Mouse (Mus musculus) thymus, adult 2 months (tissue): ENCODE results near the gene Vps13c. TPM values are rescaled to one million over a fixed set of nuclear protein-coding genes. Genes with fewer than 3 reads are reported as not detected.

Experiments
- DNase-seq: peaks from one replicate; pipeline ENCODE4 v3.0.0; 2021
- H3K27ac ChIP-seq: fragments of 200-500 bp; 2 replicates; pipeline ENCODE4 v1.5.1; 2012; ENCODE audit warnings: low read length, control low read depth; ENCODE audit not compliant: control insufficient read depth, insufficient read depth
- H3K27me3 ChIP-seq: fragments of 200-500 bp; 2 replicates; pipeline ENCODE4 v1.6.1; 2012; ENCODE audit warnings: mild to moderate bottlenecking, low read length, moderate library complexity, mixed read lengths; ENCODE audit not compliant: control insufficient read depth, insufficient read depth
- H3K36me3 ChIP-seq: fragments of 200-500 bp; 2 replicates; pipeline ENCODE4 v1.6.1; 2012; ENCODE audit warnings: mild to moderate bottlenecking, low read length, moderate library complexity; ENCODE audit not compliant: control insufficient read depth, insufficient read depth
- H3K4me1 ChIP-seq: fragments of 200-500 bp; replicated peaks from 2 replicates; pipeline ENCODE4 v1.6.1; 2012; ENCODE audit warnings: low read length; ENCODE audit not compliant: control insufficient read depth, insufficient read depth
- H3K4me3 ChIP-seq: fragments of 200-500 bp; 2 replicates; pipeline ENCODE4 v1.5.1; 2012; ENCODE audit warnings: mild to moderate bottlenecking, low read length, control low read depth, moderate library complexity; ENCODE audit not compliant: control insufficient read depth, insufficient read depth
- CTCF ChIP-seq: fragments of 200-500 bp; IDR thresholded peaks from 2 replicates; pipeline ENCODE4 v1.5.1; 2012; ENCODE audit warnings: mild to moderate bottlenecking, control low read depth, low read length, moderate library complexity, borderline replicate concordance; ENCODE audit not compliant: control insufficient read depth, poor library complexity, insufficient read depth; ENCODE audit errors: extremely low read depth
- POLR2A ChIP-seq: fragments of 200-500 bp; IDR thresholded peaks from 2 replicates; pipeline ENCODE4 v1.6.1; 2012; ENCODE audit warnings: mild to moderate bottlenecking, low read length, control low read depth, moderate library complexity; ENCODE audit not compliant: control insufficient read depth, poor library complexity, insufficient read depth; ENCODE audit errors: extremely low read depth
- WGBS: fragments of 180-500 bp; shearing (Covaris S2); methylation state at CpG from one replicate; pipeline ENCODE4 v1.1.7; 2018; 5-methylcytosine and 5-hydroxymethylcytosine counted together
- polyA plus RNA-seq: library from polyadenylated mRNA; depleted of rRNA; stranded (reverse); fragments of >200 nt; gene quantifications from 2 replicates; pipeline ENCODE4 v1.2.3, GENCODE M21; 2012

Vps13c gene
- polyA plus RNA-seq, 1 experiment, result 14.5 TPM

GRCm38 (mm10) chr9:67828182-67828581 is 12.0 kb upstream of the Vps13c start:
- WGBS, result 12% methylated on average over 3 of the region's 3 CpGs
- DNase-seq, result peak; percentile 68

GRCm38 (mm10) chr9:67830411-67831358 is 9.5 kb upstream of the Vps13c start:
- TF ChIP-seq POLR2A (no peak), CTCF (no peak)
- H3K27me3 ChIP-seq, result no peaks in the 10 kb centered on the region; the same call in 1 of the 2 replicates

More at GRCm38 (mm10) chr9:67828182-67828581, 12.0 kb upstream of the Vps13c start:
- H3K27me3 ChIP-seq, result no peaks in the 10 kb centered on the region; the same call in 1 of the 2 replicates
- no peak overlapping the region for H3K4me3 ChIP-seq
- TF ChIP-seq POLR2A, result no peak
- H3K27ac ChIP-seq, result no peak overlapping the region
- no peaks in the 10 kb centered on the region for H3K36me3 ChIP-seq
- no peaks in the 10 kb centered on the region; the same call in 1 of the 2 replicates for H3K4me1 ChIP-seq

GRCm38 (mm10) chr9:67831359-67832045 is 8.7 kb upstream of the Vps13c start:
- WGBS, result 4% methylated on average over 57 of the region's 57 CpGs
- Histone ChIP-seq H3K36me3 (no peaks in the 10 kb centered on the region), H3K4me3 (peak overlapping the region; percentile 28), H3K4me1 (no peaks in the 10 kb centered on the region; the same call in 1 of the 2 replicates), H3K27me3 (no peaks in the 10 kb centered on the region; the same call in 1 of the 2 replicates), H3K27ac (no peak overlapping the region)
- no peak for DNase-seq
- TF ChIP-seq POLR2A, result no peak
- TF ChIP-seq CTCF, result no peak

More at GRCm38 (mm10) chr9:67830411-67831358, 9.5 kb upstream of the Vps13c start:
- no peaks in the 10 kb centered on the region for H3K36me3 ChIP-seq
- no peaks in the 10 kb centered on the region; the same call in 1 of the 2 replicates for H3K4me1 ChIP-seq
- WGBS, result 6% methylated on average over 81 of the region's 84 CpGs
- DNase-seq, result no peak
- no peak overlapping the region for H3K27ac ChIP-seq
- H3K4me3 ChIP-seq, result peak overlapping the region; percentile 28

GRCm38 (mm10) chr9:67832046-67832605 is 8.1 kb upstream of the Vps13c start, which contains the start of gene C2cd4a:
C2cd4a (minus strand) TSS chr9:67832330.
- DNase-seq, result no peak
- 9% methylated on average over 20 of the region's 20 CpGs for WGBS
- Histone ChIP-seq H3K4me3 (peak within 1 kb of the TSS; percentile 28), H3K27me3 (no peaks in the 10 kb centered on the region; the same call in 1 of the 2 replicates), H3K27ac (no peak within 1 kb of the TSS), H3K4me1 (no peaks in the 10 kb centered on the region; the same call in 1 of the 2 replicates), H3K36me3 (no peaks in the 10 kb centered on the region)
- TF ChIP-seq POLR2A (no peak), CTCF (no peak)

- 74% methylated on average over 5 of the region's 5 CpGs for WGBS
- no peak overlapping the region for H3K27ac ChIP-seq
- no peak for DNase-seq
- no peak overlapping the region for H3K4me3 ChIP-seq
- TF ChIP-seq POLR2A (no peak), CTCF (no peak)
- H3K4me1 ChIP-seq, result no peaks in the 10 kb centered on the region; the same call in 1 of the 2 replicates
- no peaks in the 10 kb centered on the region; the same call in 1 of the 2 replicates for H3K27me3 ChIP-seq
- H3K36me3 ChIP-seq, result no peaks in the 10 kb centered on the region
Measured at GRCm38 (mm10) chr9:67834535-67834934, 5.7 kb upstream of the Vps13c start.

GRCm38 (mm10) chr9:67837311-67837710 is 2.9 kb upstream of the Vps13c start:
- Histone ChIP-seq H3K36me3 (no peaks in the 10 kb centered on the region), H3K4me3 (no peak overlapping the region), H3K27me3 (no peaks in the 10 kb centered on the region), H3K27ac (no peak overlapping the region), H3K4me1 (no peaks in the 10 kb centered on the region)
- WGBS, result 83% methylated on average over 2 of the region's 2 CpGs
- no peak for DNase-seq
- no peak for TF ChIP-seq POLR2A
- TF ChIP-seq CTCF, result no peak
